Mouse (Mus musculus): Measurements from ENCODE around the gene Gucy2c. TPM values are rescaled to one million over a fixed set of nuclear protein-coding genes. Genes with fewer than 3 reads are reported as not detected.

The Gucy2c gene
- total and polyA plus RNA-seq, 2 experiments from 2014 or later: 0.55 to 1.1 TPM

DNA sequence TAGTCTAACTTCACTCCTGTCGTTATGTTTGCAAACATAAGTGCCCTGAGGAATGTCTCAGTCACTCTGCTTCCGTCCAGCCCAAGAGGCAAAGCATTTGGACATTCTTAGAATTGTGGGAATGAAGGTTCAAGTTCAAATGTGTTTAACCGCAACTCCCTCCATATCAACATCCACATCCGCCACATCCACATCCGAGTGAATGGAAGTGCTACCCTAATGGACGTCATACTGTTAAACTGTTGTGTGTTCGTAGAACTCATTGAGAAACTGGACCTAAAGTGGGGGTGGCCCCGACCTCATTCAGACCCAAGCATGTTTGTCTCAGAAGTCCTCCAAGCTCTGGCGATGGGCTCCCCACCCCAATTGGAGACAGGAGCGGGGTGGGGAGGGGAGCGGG, 125.8 kb downstream of the Gucy2c start:
- no peak overlapping the region for H3K4me2 ChIP-seq (ENCODE audit: low read depth, low read length, poor library complexity, severe bottlenecking)
- H3K4me3 ChIP-seq (ENCODE audit: low read depth, low read length): no peak overlapping the region
- WGBS: 77% methylated on average over 11 of the region's 11 CpGs
- H3K36me3 ChIP-seq (ENCODE audit: insufficient read depth, low read length): no peaks in the 10 kb centered on the region
- ATAC-seq (ENCODE audit: low FRiP score) (no peak), DNase-seq (ENCODE audit: low spot score) (no peak)
- no peak overlapping the region for H3K9ac ChIP-seq (replicated peaks; ENCODE audit: low read length, poor library complexity, severe bottlenecking)
- TF ChIP-seq CTCF (IDR thresholded peaks at IDR 0.05): no peak
- peaks cover 3% of the 10 kb centered on the region; the same call in 1 of the 2 replicates for H3K27me3 ChIP-seq (ENCODE audit: insufficient read depth, low read length)
- H3K4me1 ChIP-seq (ENCODE audit: insufficient read depth, low read length): no peaks in the 10 kb centered on the region
- no peak overlapping the region for H3K27ac ChIP-seq (ENCODE audit: low read depth, low read length)
- H3K9me3 ChIP-seq (ENCODE audit: low read length): no peaks in the 10 kb centered on the region

DNA sequence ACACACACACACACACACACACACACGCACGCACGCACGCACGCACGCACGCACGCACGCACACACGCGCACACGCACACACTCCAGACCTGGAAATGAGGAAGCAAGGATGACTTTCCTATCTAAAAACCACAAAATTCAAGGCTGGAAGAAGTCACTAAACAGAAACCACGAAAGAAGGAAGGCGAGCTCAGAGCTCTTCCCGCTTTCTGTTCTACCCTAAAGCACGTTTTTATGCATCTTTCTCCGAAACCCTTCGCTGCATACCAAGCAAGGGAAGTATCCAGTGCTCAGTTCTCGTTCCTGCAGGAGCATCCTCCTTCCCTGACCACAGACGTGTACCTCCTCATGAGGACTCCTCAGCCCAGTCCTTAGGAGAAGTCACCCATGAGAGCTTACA, 127.1 kb downstream of the Gucy2c start:
- Histone ChIP-seq H3K9ac (replicated peaks; ENCODE audit: low read length, poor library complexity, severe bottlenecking) (no peak overlapping the region), H3K9me3 (ENCODE audit: low read length) (no peaks in the 10 kb centered on the region), H3K4me2 (ENCODE audit: low read depth, low read length, poor library complexity, severe bottlenecking) (no peak overlapping the region), H3K27me3 (ENCODE audit: insufficient read depth, low read length) (no peaks in the 10 kb centered on the region), H3K4me3 (ENCODE audit: low read depth, low read length) (no peak overlapping the region), H3K4me1 (ENCODE audit: insufficient read depth, low read length) (no peaks in the 10 kb centered on the region), H3K27ac (ENCODE audit: low read depth, low read length) (no peak overlapping the region), H3K36me3 (ENCODE audit: insufficient read depth, low read length) (no peaks in the 10 kb centered on the region)
- no peak for ATAC-seq (ENCODE audit: low FRiP score)
- no peak for TF ChIP-seq CTCF (IDR thresholded peaks at IDR 0.05)
- WGBS: 89% methylated on average over 20 of the region's 20 CpGs
- no peak for DNase-seq (ENCODE audit: low spot score)

DNA sequence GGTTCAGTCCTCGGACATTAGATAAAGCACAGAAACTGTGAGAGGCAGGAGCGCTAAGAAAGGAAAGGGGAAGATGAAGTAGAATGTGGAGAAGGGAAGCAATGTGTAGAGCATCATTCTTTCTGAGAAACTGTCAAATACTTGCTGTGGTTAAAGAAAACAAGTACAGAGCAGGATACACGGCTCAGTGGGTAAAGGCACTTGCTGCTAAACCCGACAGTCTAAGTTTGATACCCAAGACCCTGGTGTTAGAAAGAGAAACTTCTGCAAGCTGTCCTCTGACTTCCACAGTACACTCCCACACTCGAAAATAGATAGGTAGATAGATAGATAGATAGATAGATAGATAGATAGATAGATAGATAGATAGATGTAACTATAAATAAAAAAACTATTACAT, 128.2 kb downstream of the Gucy2c start:
- no peaks in the 10 kb centered on the region for H3K27me3 ChIP-seq (ENCODE audit: insufficient read depth, low read length)
- ATAC-seq (ENCODE audit: low FRiP score): no peak
- H3K4me3 ChIP-seq (ENCODE audit: low read depth, low read length): no peak overlapping the region
- no peak overlapping the region for H3K9ac ChIP-seq (replicated peaks; ENCODE audit: low read length, poor library complexity, severe bottlenecking)
- H3K36me3 ChIP-seq (ENCODE audit: insufficient read depth, low read length): no peaks in the 10 kb centered on the region
- no peaks in the 10 kb centered on the region for H3K9me3 ChIP-seq (ENCODE audit: low read length)
- H3K27ac ChIP-seq (ENCODE audit: low read depth, low read length): no peak overlapping the region
- DNase-seq (ENCODE audit: low spot score): no peak
- no peaks in the 10 kb centered on the region for H3K4me1 ChIP-seq (ENCODE audit: insufficient read depth, low read length)
- WGBS: 76% methylated on average over 5 of the region's 5 CpGs
- TF ChIP-seq CTCF (IDR thresholded peaks at IDR 0.05): no peak
- no peak overlapping the region for H3K4me2 ChIP-seq (ENCODE audit: low read depth, low read length, poor library complexity, severe bottlenecking)

DNA sequence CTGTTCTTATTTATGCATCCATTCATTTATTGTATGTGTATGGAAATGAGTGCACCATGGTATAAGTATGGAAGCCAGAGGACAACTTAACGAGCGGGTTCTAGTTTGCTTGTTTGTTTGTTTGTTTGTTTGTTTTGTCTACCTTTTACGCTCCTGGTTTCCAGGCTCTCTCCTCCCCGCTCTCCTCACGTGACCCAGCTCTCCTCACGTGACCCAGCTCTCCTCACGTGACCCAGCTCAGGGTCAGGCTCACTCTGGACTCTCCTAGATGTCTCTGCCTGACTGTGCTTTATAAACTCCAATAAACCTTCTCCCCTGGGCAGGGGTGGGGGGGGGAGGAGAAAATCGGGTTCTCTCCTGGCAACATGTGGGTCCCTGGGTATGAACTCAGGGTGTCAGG, 130.9 kb downstream of the Gucy2c start:
- Histone ChIP-seq H3K4me3 (ENCODE audit: low read depth, low read length) (no peak overlapping the region), H3K27ac (ENCODE audit: low read depth, low read length) (no peak overlapping the region), H3K36me3 (ENCODE audit: insufficient read depth, low read length) (no peaks in the 10 kb centered on the region), H3K4me1 (ENCODE audit: insufficient read depth, low read length) (no peaks in the 10 kb centered on the region), H3K4me2 (ENCODE audit: low read depth, low read length, poor library complexity, severe bottlenecking) (no peak overlapping the region), H3K9me3 (ENCODE audit: low read length) (no peaks in the 10 kb centered on the region), H3K9ac (replicated peaks; ENCODE audit: low read length, poor library complexity, severe bottlenecking) (no peak overlapping the region), H3K27me3 (ENCODE audit: insufficient read depth, low read length) (no peaks in the 10 kb centered on the region)
- WGBS: 92% methylated on average over 8 of the region's 8 CpGs
- ATAC-seq (ENCODE audit: low FRiP score): no peak
- DNase-seq (ENCODE audit: low spot score): no peak
- TF ChIP-seq CTCF (IDR thresholded peaks at IDR 0.05): no peak

DNA sequence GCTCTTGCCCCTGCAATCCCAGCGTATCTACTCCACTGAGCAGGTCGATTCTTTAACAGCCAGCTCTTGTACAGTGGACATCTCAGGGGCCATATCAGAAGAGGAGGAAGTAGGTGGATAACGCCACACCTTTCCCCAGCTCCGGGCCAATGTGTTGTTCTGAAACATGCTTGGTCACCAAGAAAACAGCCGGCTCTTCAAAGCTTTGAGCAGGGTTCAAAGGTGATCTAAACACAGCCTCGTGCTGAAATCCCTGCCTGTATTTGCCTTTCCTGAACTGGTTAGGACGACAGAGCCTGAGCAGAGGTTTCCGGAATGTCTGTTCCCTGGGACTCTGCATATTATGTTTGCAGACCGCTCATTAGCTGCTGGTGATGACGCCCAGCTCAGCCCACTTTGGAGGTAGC, 134.1 kb downstream of the Gucy2c start:
- no peak overlapping the region for H3K4me2 ChIP-seq (ENCODE audit: low read depth, low read length, poor library complexity, severe bottlenecking)
- no peak overlapping the region for H3K4me3 ChIP-seq (ENCODE audit: low read depth, low read length)
- DNase-seq (ENCODE audit: low spot score): no peak
- H3K4me1 ChIP-seq (ENCODE audit: insufficient read depth, low read length): no peaks in the 10 kb centered on the region
- no peaks in the 10 kb centered on the region for H3K36me3 ChIP-seq (ENCODE audit: insufficient read depth, low read length)
- H3K27ac ChIP-seq (ENCODE audit: low read depth, low read length): no peak overlapping the region
- no peak for ATAC-seq (ENCODE audit: low FRiP score)
- 80% methylated on average over 10 of the region's 10 CpGs for WGBS
- H3K9ac ChIP-seq (replicated peaks; ENCODE audit: low read length, poor library complexity, severe bottlenecking): no peak overlapping the region
- no peak for TF ChIP-seq CTCF (IDR thresholded peaks at IDR 0.05)
- no peaks in the 10 kb centered on the region for H3K9me3 ChIP-seq (ENCODE audit: low read length)
- H3K27me3 ChIP-seq (ENCODE audit: insufficient read depth, low read length): no peaks in the 10 kb centered on the region

Small RNA genes within 50 kb of the gene (microRNA-seq; reads per million reads assigned to microRNA genes)
- not detected for gene Gm44364 (ENCODE audit: borderline number of aligned reads)

Other genes starting within 250 kb of the Gucy2c start
- 0.47 TPM in 1 of 2 replicates, not detected in the other for gene Plbd1, start 119.8 kb downstream of the Gucy2c start, total RNA-seq (2014; rRNA removed)
- gene Plbd1, start 119.8 kb downstream of the Gucy2c start, polyA plus RNA-seq (2015; fragmentation: Nextera tagmentation; extraction: Ambion mirVana): 0.22 and 0.27 TPM in 2 replicates
- 38.0 and 58.4 TPM in 2 replicates for gene Hist4h4, start 22.6 kb upstream of the Gucy2c start, total RNA-seq (2014; rRNA removed)
- gene Hist4h4, start 22.6 kb upstream of the Gucy2c start, polyA plus RNA-seq (2015; fragmentation: Nextera tagmentation; extraction: Ambion mirVana): 0.32 and 0.45 TPM in 2 replicates
- gene H2afj, start 26.5 kb upstream of the Gucy2c start, total RNA-seq (2014; rRNA removed): 19.0 and 25.9 TPM in 2 replicates
- gene H2afj, start 26.5 kb upstream of the Gucy2c start, polyA plus RNA-seq (2015; fragmentation: Nextera tagmentation; extraction: Ambion mirVana): 98.8 and 114 TPM in 2 replicates
- 0.33 and 1.7 TPM in 2 replicates for gene BC049715, start 45.9 kb upstream of the Gucy2c start, total RNA-seq (2014; rRNA removed)
- 2.0 and 2.3 TPM in 2 replicates for gene BC049715, start 45.9 kb upstream of the Gucy2c start, polyA plus RNA-seq (2015; fragmentation: Nextera tagmentation; extraction: Ambion mirVana)
- 43.6 and 44.8 TPM in 2 replicates for gene Wbp11, start 46.5 kb upstream of the Gucy2c start, total RNA-seq (2014; rRNA removed)
- 73.6 and 86.1 TPM in 2 replicates for gene Wbp11, start 46.5 kb upstream of the Gucy2c start, polyA plus RNA-seq (2015; fragmentation: Nextera tagmentation; extraction: Ambion mirVana)
- 1.7 and 3.6 TPM in 2 replicates for gene Smco3, start 53.7 kb upstream of the Gucy2c start, total RNA-seq (2014; rRNA removed)
- gene Smco3, start 53.7 kb upstream of the Gucy2c start, polyA plus RNA-seq (2015; fragmentation: Nextera tagmentation; extraction: Ambion mirVana): 0.83 and 1.2 TPM in 2 replicates
- gene Art4, start 76.0 kb upstream of the Gucy2c start, total RNA-seq (2014; rRNA removed): 0.11 and 0.33 TPM in 2 replicates
- 0.12 and 0.20 TPM in 2 replicates for gene Art4, start 76.0 kb upstream of the Gucy2c start, polyA plus RNA-seq (2015; fragmentation: Nextera tagmentation; extraction: Ambion mirVana)
- gene Mgp, start 94.1 kb upstream of the Gucy2c start, total RNA-seq (2014; rRNA removed): 25.6 and 31.4 TPM in 2 replicates
- gene Mgp, start 94.1 kb upstream of the Gucy2c start, polyA plus RNA-seq (2015; fragmentation: Nextera tagmentation; extraction: Ambion mirVana): 72.6 and 74.6 TPM in 2 replicates
- not detected in 2 replicates for gene Erp27, start 140.4 kb upstream of the Gucy2c start, total RNA-seq (2014; rRNA removed)
- not detected in 2 replicates for gene Erp27, start 140.4 kb upstream of the Gucy2c start, polyA plus RNA-seq (2015; fragmentation: Nextera tagmentation; extraction: Ambion mirVana)
- 0.05 and 0.19 TPM in 2 replicates for gene Pde6h, start 142.1 kb upstream of the Gucy2c start, total RNA-seq (2014; rRNA removed)
- 0.37 and 0.84 TPM in 2 replicates for gene Pde6h, start 142.1 kb upstream of the Gucy2c start, polyA plus RNA-seq (2015; fragmentation: Nextera tagmentation; extraction: Ambion mirVana)
- 8.3 and 9.0 TPM in 2 replicates for gene Arhgdib, start 160.1 kb upstream of the Gucy2c start, total RNA-seq (2014; rRNA removed)
- gene Arhgdib, start 160.1 kb upstream of the Gucy2c start, polyA plus RNA-seq (2015; fragmentation: Nextera tagmentation; extraction: Ambion mirVana): 16.1 and 19.0 TPM in 2 replicates

Data from midbrain, postnatal 0 days (tissue).